Mouse (Mus musculus) neutrophil, adult 5-6 weeks (primary cell): ENCODE measurements at regions not wholly inside any gene's neighbourhood (a gene's known extent, or its start where the extent isn't known, plus 50 kb on each side); places are given as distances from the start of the nearest gene placed in this dataset.
A peak's percentile ranks its signal among the peaks of the same experiment; 100 is the strongest.

Experiments
- ATAC-seq: fragments of 151-379, 151-347 bp; 2 replicates; pipeline ENCODE4 v1.8.0; 2017; ENCODE audit warnings: mild to moderate bottlenecking, moderate TSS enrichment; ENCODE audit not compliant: insufficient number of reproducible peaks, poor library complexity, low FRiP score, severe bottlenecking; ENCODE audit errors: extremely low read depth

DNA sequence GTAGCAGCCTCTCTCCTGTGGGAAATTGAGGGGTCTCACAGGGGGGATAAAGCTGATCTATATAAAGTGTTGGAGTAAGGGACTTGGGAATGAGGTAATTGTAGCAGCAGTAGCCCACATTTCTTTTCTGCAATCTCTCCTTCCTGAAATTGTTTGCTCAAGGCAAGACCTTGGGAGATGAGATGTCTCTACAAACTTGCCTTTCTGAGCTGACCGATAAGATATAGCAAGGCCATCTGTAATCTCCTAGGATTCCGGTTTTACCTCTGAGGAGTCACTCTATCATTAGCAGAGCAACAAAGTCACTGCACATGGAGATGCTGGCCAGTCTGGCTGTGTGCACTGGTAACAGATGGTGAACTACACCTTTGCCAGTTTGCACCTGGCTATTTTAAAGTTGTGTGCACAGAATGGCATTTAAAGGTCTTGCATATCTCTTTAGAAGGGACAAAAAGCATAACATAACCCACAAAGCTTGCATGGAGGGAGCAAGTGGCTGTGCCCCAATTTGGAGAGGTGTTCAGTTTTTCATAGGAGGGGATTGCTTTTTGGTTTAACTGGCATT is 78.7 kb upstream of the Tbl1x start:
- no peak for ATAC-seq

DNA sequence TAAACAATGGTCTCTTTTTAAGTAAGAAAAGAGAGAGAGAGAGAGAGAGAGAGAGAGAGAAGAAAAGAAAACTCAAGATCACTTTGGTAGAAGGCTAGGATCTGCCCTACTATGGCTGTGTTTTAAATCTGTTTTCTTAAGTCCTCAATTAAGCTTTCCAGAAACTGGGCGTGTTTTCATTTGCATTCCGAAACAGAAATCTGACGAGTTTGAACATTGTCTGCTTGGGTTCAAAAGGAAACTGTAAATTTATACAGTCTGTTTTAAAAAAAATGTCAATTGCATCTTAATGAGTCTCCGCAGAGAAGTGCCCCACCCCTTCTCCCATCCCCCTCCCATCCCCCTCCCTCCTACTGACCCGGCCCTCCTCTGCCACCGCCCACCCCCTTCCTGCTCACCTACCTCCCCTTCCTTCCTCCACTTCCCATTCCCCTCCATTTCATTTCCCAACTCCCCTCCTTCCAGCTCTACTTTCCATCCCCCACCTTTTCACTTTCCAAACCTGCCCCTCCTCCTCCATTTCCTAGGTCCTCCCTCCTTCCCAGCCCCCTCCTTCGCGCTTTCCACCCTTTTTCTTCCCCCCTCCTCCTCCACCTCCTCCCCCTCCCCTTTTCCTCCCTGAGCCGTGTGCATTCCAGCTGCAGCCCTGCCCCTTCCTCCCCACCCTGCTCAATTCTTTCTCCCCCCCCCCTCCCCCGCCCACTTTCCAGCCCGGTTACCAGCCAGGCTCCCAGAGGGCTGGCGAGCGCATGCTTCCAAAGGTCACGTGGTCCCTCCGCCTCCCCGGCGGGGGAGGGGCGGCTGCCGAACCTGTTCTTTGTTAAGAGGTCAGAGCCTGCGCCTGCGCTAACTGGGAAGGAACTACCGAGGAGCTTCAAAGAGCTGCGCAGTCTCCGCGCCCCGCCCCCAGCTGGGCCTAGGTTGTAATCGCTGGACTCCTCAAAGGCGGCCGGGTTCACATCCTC is 77.7 kb upstream of the Tbl1x start:
- peak; percentile 99 for ATAC-seq

DNA sequence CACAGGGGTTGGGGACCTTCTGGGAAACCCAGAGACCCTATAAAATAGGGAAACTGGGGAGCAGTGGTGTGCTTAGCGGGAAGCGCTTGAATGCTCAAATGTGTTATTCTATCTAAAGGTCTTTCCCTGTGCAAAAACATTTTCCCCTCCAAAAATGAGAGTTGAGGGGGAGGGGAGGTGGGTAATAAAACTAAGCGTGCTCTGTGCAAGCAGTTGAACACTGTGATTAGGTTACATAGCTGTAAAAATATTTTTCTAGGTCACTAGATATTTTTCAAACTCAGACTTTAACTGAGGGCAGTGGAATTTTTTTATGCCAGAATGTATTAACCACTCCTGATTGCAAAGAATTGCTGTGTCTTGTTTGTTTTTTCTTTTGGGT is 77.0 kb upstream of the Tbl1x start:
- no peak for ATAC-seq

GRCm38 (mm10) chrX:77443852-77444492 is 66.8 kb upstream of the Tbl1x start:
- ATAC-seq = no peak

DNA sequence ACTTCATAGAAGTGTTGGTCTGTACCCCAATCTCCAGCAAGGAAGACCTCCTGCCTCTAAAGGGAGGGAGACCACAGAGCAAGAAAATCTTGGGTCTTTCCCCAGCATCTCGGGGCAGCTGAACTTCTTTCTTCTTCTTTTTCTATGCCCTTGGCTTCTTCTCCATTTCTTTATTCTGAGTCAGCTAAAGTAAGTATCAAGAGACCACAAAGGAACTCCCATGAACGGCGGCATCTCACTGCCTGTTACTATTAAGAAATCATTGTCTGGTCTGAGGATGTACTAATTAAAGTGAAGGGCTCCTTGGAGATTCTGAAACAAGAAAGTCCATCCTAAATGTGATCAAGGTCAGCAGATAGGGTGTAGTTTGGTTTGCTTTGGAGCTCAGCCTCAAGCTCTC is 64.1 kb upstream of the Tbl1x start:
- no peak for ATAC-seq

GRCm38 (mm10) chrX:77451977-77452675 is 58.7 kb upstream of the Tbl1x start:
- ATAC-seq = no peak
